Mouse (Mus musculus) urinary bladder, postnatal 36 days (tissue): ENCODE data around the gene Pcid2.

Experiments used
- DNase-seq, 2 experiments: peaks; one replicate each; pipeline ENCODE4 v3.0.0; 2022; ENCODE audit warnings: low spot score in 2 of 2, mixed read lengths in 1 of 2

Gene Pcid2

GRCm38 (mm10) chr8:13105087-13105881 is at the start of gene Pcid2, which contains the start of gene Cul4a:
Pcid2 (minus strand) TSS chr8:13105459.
Cul4a (plus strand) TSS chr8:13105621.
- peak; percentile 92 to 96 for DNase-seq

- peak in 1 of 2 experiments; percentile 56 for DNase-seq
These were observed 48.8 kb upstream of the Pcid2 start for GRCm38 (mm10) chr8:13154099-13154498.

- DNase-seq: no peak
These were observed 45.7 kb upstream of the Pcid2 start for GRCm38 (mm10) chr8:13150929-13151328.

- no peak for DNase-seq
These were observed 44.6 kb upstream of the Pcid2 start for GRCm38 (mm10) chr8:13149866-13150265.

- DNase-seq: no peak
These were observed 44.0 kb upstream of the Pcid2 start for GRCm38 (mm10) chr8:13149287-13149686.

- peak in 1 of 2 experiments; percentile 32 for DNase-seq
These were observed 43.2 kb upstream of the Pcid2 start for GRCm38 (mm10) chr8:13148476-13148875.

GRCm38 (mm10) chr8:13141681-13142080 is 36.4 kb upstream of the Pcid2 start:
- no peak for DNase-seq

GRCm38 (mm10) chr8:13139641-13140182 is 34.5 kb upstream of the Pcid2 start:
- no peak for DNase-seq

- DNase-seq: peak; percentile 25 to 36
These were observed 27.0 kb upstream of the Pcid2 start for GRCm38 (mm10) chr8:13132220-13132619.

- DNase-seq: no peak
These were observed 19.6 kb upstream of the Pcid2 start for GRCm38 (mm10) chr8:13124897-13125296.

GRCm38 (mm10) chr8:13122887-13123421 is 17.7 kb upstream of the Pcid2 start:
- no peak for DNase-seq

- no peak for DNase-seq
These were observed 15.8 kb upstream of the Pcid2 start for GRCm38 (mm10) chr8:13120882-13121665.

- DNase-seq: no peak
These were observed 13.3 kb upstream of the Pcid2 start for GRCm38 (mm10) chr8:13118516-13118915.

- DNase-seq: no peak
These were observed 11.8 kb upstream of the Pcid2 start for GRCm38 (mm10) chr8:13117096-13117495.

GRCm38 (mm10) chr8:13113232-13113631 is 8.0 kb upstream of the Pcid2 start:
- DNase-seq: no peak

- DNase-seq: no peak
These were observed 6.7 kb upstream of the Pcid2 start for GRCm38 (mm10) chr8:13111917-13112316.

- DNase-seq: no peak
These were observed 4.2 kb upstream of the Pcid2 start for GRCm38 (mm10) chr8:13109416-13109960.

GRCm38 (mm10) chr8:13108967-13109366 is 3.7 kb upstream of the Pcid2 start:
- no peak for DNase-seq

- DNase-seq: no peak
These were observed 2.9 kb upstream of the Pcid2 start for GRCm38 (mm10) chr8:13107990-13108638.

GRCm38 (mm10) chr8:13105908-13106551 is 771 bp upstream of the Pcid2 start:
- DNase-seq: peak; percentile 27 to 49

GRCm38 (mm10) chr8:13104691-13105086 is 570 bp downstream of the Pcid2 start:
- peak; percentile 88 to 91 for DNase-seq
